In genomic region chr15:86081654-86082053, GRCm38 (mm10) we compare ENCODE assay signal across 18 mouse cellular contexts. TPM values are rescaled to one million over a fixed set of nuclear protein-coding genes. Genes with fewer than 3 reads are reported as not detected.
A peak's percentile ranks its signal among the peaks of the same experiment; 100 is the strongest.
DNase-seq lines count a peak whose midpoint lies in the region; ATAC-seq and TF ChIP-seq lines count a peak whose summit lies in the region.
"Had no signal": no experiment of that assay in that cellular context is flagged by ENCODE, and none has a peak within 500 bp of the region (broad histone marks: within the 10 kb centered on the region; RNA-seq: fewer than 3 reads in every experiment).

No protein-coding gene starts in this region.

- H3K4me3 ChIP-seq in cerebellum, adult 2 months (replicated peaks; ENCODE audit: insufficient read depth, low read depth, low read length) = no peak overlapping the region
- H3K4me3 ChIP-seq in heart, embryonic 13.5 days = no peak overlapping the region
- H3K4me3 ChIP-seq in kidney, embryonic 15.5 days (replicated peaks) = no peak overlapping the region
- H3K4me3 ChIP-seq: heart, embryonic 15.5 days had no signal

- 0 out of 2 replicates have a peak overlapping the region, but pooled peaks have one; percentile 21 for H3K9ac ChIP-seq in heart, embryonic 13.5 days
- H3K9ac ChIP-seq in kidney, embryonic 15.5 days = no peak overlapping the region
- H3K9ac ChIP-seq: heart, embryonic 15.5 days; liver, embryonic 14.5 days had no signal

- H3K36me3 ChIP-seq in heart, embryonic 13.5 days = no peaks in the 10 kb centered on the region
- no peaks in the 10 kb centered on the region for H3K36me3 ChIP-seq in kidney, embryonic 15.5 days
- H3K36me3 ChIP-seq: heart, embryonic 15.5 days had no signal

- TF ChIP-seq CTCF in cerebellum, adult 2 months (IDR thresholded peaks at IDR 0.05; ENCODE audit: borderline replicate concordance, insufficient read depth, low read depth, low read length) = no peak

- ATAC-seq in heart, embryonic 13.5 days (ENCODE audit: extremely low read depth, insufficient number of reproducible peaks, low FRiP score, low TSS enrichment) = no peak
- no peak for ATAC-seq in kidney, embryonic 15.5 days (replicated peaks; ENCODE audit: low FRiP score)
- ATAC-seq: CD4-positive, CD25-positive, alpha-beta regulatory T cell, adult 4 months; hindbrain, embryonic 16.5 days had no signal

- H3K4me1 ChIP-seq in cerebellum, adult 2 months (ENCODE audit: control insufficient read depth, insufficient read depth, low read length) = peaks cover 79% of the 10 kb centered on the region
- H3K4me1 ChIP-seq in heart, embryonic 13.5 days = peaks cover 97% of the 10 kb centered on the region
- peaks cover 95% of the 10 kb centered on the region for H3K4me1 ChIP-seq in kidney, embryonic 15.5 days

- TF ChIP-seq POLR2A in cerebellum, adult 2 months (IDR thresholded peaks at IDR 0.05; ENCODE audit: borderline replicate concordance, insufficient read depth, low read length) = no peak

- DNase-seq in cerebellum, adult 2 months = no peak
- no peak for DNase-seq in cerebellum, adult 9-10 months
- no peak for DNase-seq in heart, adult 9 months (ENCODE audit: low spot score in 2 of 2)
- DNase-seq in kidney, adult 18-20 months = no peak
- peak; percentile 42 for DNase-seq in embryo, embryonic 10.5 days (ENCODE audit: low spot score)
- no peak for DNase-seq in urinary bladder, postnatal 25 days (ENCODE audit: low spot score)
- DNase-seq: adrenal gland, adult 2 months; midbrain, embryonic 14.5 days; retina, postnatal 1 day; right cerebral cortex, postnatal 4 days; thymus, postnatal 4 days had no signal

- 65% methylated on average over 12 of the region's 12 CpGs for WGBS in cerebellum, adult 2 months
- WGBS in heart, embryonic 13.5 days = 73% methylated on average over 12 of the region's 12 CpGs
- 47% methylated on average over 12 of the region's 12 CpGs for WGBS in kidney, embryonic 15.5 days

- no peaks in the 10 kb centered on the region for H3K9me3 ChIP-seq in heart, embryonic 13.5 days
- H3K9me3 ChIP-seq in kidney, embryonic 15.5 days (replicated peaks) = no peaks in the 10 kb centered on the region
- H3K9me3 ChIP-seq: G1E; heart, embryonic 15.5 days had no signal

- no peak overlapping the region for H3K4me2 ChIP-seq in heart, embryonic 13.5 days
- H3K4me2 ChIP-seq in kidney, embryonic 15.5 days = no peak overlapping the region

- no peaks in the 10 kb centered on the region for H3K27me3 ChIP-seq in cerebellum, adult 2 months (ENCODE audit: control insufficient read depth, insufficient read depth, low read length)
- H3K27me3 ChIP-seq in heart, embryonic 13.5 days (replicated peaks) = no peaks in the 10 kb centered on the region
- H3K27me3 ChIP-seq in kidney, embryonic 15.5 days = no peaks in the 10 kb centered on the region
- H3K27me3 ChIP-seq: heart, embryonic 15.5 days had no signal

- H3K27ac ChIP-seq in cerebellum, adult 2 months (ENCODE audit: insufficient read depth, low read length) = peak overlapping the region; percentile 78
- H3K27ac ChIP-seq in heart, embryonic 13.5 days (replicated peaks) = no peak overlapping the region
- peak overlapping the region; percentile 48; the same call in 1 of the 2 replicates for H3K27ac ChIP-seq in kidney, embryonic 15.5 days
- H3K27ac ChIP-seq: liver, embryonic 14.5 days had no signal

RNA-seq across cellular contexts. Expression of gene Gramd4, which starts 24.2 kb away (rescaled TPM):
- 36.0 and 40.4 TPM in 2 replicates for polyA plus RNA-seq in cerebellum, adult 2 months (2012; rRNA removed)
- polyA plus RNA-seq in heart, embryonic 13.5 days (2015; fragmentation: Nextera tagmentation; extraction: Ambion mirVana) = 11.9 and 12.2 TPM in 2 replicates
- 14.1 and 17.4 TPM in 2 replicates for polyA plus RNA-seq in kidney, embryonic 15.5 days (2015; fragmentation: Nextera tagmentation; extraction: Ambion mirVana)

RNA-seq across cellular contexts. Expression of gene Celsr1, which starts 48.1 kb away (rescaled TPM):
- 0.49 and 0.60 TPM in 2 replicates for polyA plus RNA-seq in cerebellum, adult 2 months (2012; rRNA removed)
- polyA plus RNA-seq in heart, embryonic 13.5 days (2015; fragmentation: Nextera tagmentation; extraction: Ambion mirVana) = 1.3 and 1.4 TPM in 2 replicates
- polyA plus RNA-seq in kidney, embryonic 15.5 days (2015; fragmentation: Nextera tagmentation; extraction: Ambion mirVana) = 3.7 and 3.9 TPM in 2 replicates
